Mouse (Mus musculus) large intestine, adult 2 months (tissue): Measurements from ENCODE around the gene Npas3. TPM values are rescaled to one million over a fixed set of nuclear protein-coding genes. Genes with fewer than 3 reads are reported as not detected.

Source experiments
- DNase-seq: peaks from one replicate; pipeline ENCODE4 v3.0.0-alpha.2; 2012; ENCODE audit warnings: low read depth, low spot score
- WGBS: fragments of 180-500 bp; shearing (Covaris S2); methylation state at CpG from one replicate; pipeline ENCODE4 v1.1.7; 2018; 5-methylcytosine and 5-hydroxymethylcytosine counted together
- polyA plus RNA-seq: library from polyadenylated mRNA; depleted of rRNA; stranded (reverse); fragments of >200 nt; gene quantifications from 2 replicates; pipeline ENCODE4 v1.2.3, GENCODE M21; 2012

Gene Npas3
- polyA plus RNA-seq, 1 experiment, result 0.04 TPM

DNA sequence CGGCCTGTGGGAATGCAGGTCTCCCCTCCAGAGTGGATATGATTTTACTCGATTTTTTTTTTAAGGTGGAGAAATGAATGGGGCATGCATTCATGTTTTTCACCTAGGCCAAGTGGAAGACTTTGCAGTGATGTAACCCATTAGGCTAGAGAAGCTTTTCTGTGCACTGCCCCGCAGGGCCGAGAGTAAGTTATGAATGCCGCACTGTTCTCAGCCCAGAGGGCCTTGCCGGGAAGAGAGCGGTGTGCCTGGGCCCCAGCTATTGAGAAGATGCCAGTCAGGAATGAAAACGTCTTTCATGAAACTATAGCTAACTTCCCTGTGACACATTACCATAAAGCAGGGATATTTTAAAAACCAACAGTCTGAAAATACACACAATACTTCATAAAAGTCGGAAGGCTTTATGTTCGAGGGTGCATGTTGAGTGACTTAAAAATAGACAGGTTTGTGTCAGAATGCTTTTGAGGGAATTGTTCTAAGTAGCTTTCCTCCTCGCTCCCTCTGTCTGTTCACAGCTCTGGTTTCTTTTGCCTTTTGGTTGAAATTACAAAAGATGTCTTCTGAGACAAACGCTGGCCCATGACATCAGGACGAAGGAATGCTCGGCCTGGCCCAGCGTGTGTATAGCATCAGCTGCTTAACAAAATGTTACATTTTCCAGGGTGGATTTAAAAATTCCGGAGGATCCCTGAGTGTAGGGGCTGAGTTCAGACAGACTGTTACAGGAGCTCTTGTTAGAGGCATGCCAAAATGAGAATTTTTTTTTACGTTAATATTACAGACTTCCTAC, 44.2 kb downstream of the Npas3 start:
- no peak for DNase-seq
- 61% methylated on average over 17 of the region's 17 CpGs for WGBS

DNA sequence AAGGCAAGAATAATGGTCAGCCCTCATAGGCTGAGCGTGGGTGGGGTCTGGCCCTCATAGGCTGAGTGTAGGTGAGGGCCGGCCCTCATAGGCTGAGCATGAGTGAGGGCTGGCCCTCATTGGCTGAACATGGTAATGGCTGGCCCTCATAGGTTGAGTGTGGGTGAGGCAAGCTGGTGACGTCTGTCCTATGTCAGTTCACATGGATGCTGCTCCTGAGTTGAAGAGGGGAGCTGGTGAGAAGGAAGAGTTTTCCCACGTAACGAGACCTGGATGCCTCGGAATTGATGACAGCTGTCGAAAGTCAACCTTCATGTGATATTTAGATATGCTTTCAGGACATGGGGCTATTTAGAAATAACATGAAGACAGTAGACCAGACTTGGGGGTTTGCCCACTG, 45.5 kb downstream of the Npas3 start:
- 93% methylated on average over 7 of the region's 7 CpGs for WGBS

DNA sequence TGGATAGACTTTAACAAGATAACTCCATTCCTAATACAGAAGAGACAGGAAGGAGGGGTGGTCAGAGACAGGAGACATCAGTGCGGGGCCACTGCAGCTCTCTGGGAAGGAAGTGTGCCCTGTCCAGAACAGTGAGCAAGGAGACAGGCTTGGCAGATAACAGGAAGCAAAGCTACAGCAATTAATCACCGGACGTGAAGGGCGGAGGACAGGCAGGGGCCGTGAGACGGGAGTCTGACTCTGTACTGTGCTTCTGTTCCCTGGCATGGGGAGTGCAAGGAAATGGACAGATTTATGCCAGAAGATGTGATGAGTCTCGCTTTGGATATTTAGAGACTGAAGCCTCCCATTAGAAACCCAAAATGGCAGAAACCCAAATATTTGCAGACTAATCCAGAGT, 47.3 kb downstream of the Npas3 start:
- 53% methylated on average over 7 of the region's 7 CpGs for WGBS
- no peak for DNase-seq

More for the DNA sequence above, 45.5 kb downstream of the Npas3 start:
- no peak for DNase-seq

DNA sequence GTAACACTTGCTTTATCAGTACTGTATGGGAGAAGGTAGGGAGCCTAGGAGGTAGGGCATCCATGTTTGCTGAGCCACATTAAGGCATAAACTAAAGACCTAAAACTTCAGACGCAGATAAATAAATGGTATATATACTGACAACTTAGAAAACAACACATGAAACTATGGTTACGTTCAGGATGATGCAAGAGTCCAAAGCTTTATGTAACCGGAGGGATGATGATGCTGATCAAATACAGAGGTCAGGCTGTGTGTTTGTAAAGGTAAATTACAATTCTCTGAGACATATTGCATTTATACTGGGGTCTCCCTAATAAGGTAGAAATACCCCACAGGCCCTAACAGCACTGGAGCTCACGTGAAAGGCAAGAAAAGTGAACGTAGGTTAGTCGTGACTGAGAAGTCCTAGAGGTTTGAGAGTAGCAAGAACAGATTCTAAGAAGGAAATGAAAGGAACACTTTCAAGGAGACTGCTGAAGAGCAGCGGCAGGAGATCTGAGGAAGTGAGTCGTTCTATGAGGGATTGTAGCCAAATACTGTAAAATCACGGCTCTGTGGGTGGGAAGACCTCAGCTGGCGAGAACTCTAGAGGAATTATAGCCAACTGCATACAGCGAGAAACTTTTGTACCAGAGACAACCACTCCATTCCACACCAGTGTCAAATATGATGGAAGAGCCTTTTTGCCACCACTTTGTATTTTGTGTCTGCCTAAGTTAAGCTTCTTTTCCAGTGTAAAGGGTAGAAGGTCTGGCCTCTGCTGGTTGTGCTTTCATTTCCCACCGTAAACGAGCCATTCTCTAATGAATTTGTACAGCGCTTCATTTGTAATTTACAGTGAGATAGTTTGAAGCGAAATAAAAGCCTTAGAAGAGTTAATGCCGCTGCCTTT, 49.7 kb downstream of the Npas3 start:
- DNase-seq, result no peak
- 54% methylated on average over 16 of the region's 16 CpGs for WGBS

DNA sequence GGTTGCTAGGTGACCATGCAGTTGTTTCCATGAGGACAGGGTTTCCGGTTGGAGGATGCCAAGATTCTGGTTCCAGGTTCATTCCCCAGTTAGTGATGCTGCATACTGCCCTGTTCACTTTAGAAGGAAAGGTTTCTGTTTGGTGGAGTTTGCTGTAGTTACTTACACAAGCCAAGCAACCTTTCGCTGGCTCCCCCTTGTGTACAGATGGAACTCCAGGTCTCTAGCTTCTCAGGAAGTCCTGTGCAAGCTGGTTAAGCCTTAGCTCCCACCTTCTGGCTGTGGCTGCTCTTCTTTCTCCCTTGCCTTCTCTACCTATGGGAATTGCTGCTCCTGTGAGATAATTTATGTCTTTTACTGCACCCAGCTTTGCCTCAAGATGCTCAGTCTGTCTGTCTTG, 52.5 kb downstream of the Npas3 start:
- WGBS, result 47% methylated on average over 2 of the region's 2 CpGs
- no peak for DNase-seq

DNA sequence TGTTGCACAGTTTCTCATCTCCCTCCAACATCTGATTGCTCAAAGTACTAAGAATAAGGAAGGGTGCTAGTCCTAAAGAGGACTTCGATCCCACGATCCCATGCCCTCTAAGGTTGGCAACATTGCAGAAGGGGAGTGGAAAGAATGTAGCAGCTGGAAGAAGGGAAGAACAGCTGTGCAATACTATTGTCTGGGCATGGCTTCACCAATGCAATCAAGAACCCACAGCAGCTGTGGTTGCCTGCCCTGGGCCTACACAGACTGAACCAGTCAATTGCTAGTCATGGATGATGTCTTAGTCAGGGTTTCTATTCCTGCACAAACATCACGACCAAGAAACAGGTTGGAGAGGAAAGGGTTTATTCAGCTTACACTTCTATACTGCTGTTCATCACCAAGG, 53.7 kb downstream of the Npas3 start:
- WGBS, result 61% methylated on average over 3 of the region's 3 CpGs
- no peak for DNase-seq

DNA sequence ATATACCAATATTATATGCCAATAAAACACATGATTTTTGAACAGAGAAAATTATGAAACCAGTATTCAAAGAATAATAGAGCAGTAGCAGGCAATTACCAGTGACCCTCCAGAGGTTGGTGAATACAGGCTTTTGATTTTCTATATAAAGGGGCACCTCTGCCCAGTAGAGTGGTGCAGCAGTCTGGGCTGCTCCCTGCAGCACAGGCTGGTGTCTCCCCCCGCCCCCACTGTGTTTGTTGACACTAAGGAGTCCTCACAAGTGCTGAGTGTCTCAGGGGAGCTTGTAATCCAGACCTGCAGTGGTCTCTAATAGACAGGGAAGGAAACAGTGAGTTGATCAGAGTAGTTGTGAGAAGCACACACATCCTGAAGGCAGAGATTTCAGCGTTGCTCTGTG, 68.2 kb downstream of the Npas3 start:
- WGBS, result 61% methylated on average over 2 of the region's 2 CpGs

DNA sequence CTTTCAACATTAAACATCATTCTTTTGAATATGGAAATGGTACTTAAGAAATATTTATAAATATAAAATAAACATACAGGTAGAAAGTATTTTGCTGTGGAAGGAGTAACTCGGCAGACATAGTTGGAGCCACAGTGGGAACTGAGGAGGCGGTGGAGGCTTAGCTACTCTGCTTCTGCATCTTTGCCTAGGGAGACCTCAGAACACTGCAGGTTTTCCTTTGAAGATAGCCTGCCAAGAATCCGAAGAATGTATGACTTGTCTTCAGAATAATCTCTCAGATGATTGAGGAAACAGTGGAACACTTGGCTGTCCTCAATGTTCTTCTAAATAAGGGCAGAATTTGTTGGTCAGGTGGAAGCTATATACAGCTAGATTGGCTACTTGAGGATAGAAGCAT, 69.3 kb downstream of the Npas3 start:
- 62% methylated on average over 3 of the region's 3 CpGs for WGBS
- DNase-seq, result no peak

More for the DNA sequence above, 68.2 kb downstream of the Npas3 start:
- DNase-seq, result no peak

DNA sequence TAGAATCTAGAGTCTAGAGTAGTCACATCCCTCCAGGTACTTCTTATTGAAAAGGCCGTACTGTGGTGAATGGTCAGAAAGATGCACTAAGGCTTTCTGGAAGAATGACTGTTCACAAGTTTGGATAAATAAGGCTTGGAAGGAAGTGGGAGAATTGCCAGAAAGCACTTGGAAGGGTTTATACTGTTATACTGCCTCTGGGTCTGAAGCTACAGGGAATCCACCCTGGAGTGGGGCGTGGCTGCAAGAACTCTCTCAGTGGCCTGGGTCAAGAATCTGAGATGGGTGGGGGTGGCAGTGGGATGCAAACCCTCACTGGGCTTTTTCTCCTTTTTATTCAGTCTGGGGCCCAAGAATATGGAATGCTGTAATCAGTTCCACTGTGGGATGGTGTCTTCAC, 72.0 kb downstream of the Npas3 start:
- DNase-seq, result no peak
- 32% methylated on average over 2 of the region's 2 CpGs for WGBS

DNA sequence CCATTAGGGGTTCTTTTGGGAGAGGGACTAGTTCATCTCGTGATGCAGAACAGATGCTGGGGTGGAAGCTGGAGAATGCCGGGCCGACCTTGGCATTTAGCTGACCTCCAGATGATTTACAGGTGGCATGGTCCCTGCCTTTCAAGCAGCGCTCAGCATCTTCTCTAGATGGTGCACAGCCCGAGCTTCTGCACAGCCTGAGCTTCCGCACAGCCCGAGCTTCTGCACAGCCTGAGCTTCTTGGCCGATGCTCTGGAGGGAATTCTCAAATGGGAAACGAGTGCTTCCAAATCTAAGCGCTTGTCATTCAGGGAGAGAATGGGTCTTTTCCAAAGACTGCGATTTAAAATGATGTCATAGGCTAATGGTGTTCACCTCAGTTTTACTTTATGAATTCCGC, 72.5 kb downstream of the Npas3 start:
- 70% methylated on average over 12 of the region's 12 CpGs for WGBS
- no peak for DNase-seq

DNA sequence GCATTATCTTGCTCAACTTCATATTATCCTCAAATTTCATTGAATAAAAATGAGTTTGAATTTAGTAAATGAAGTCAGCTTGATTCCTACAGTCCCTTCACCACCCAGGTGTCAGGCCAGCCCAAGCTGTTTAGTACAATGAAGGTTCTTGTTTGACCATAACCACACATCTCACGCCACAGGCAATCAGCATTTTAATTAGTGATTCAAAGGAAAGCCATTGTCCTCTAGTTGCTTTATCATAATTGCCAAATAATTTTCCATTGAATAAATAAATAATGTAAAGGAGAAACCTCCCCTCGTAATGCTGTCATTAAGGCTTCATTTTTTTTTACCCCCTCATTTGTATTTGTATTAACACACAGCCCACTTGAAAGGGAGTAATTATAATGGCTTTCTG, 73.5 kb downstream of the Npas3 start:
- DNase-seq, result no peak
- 89% methylated on average over 2 of the region's 2 CpGs for WGBS

DNA sequence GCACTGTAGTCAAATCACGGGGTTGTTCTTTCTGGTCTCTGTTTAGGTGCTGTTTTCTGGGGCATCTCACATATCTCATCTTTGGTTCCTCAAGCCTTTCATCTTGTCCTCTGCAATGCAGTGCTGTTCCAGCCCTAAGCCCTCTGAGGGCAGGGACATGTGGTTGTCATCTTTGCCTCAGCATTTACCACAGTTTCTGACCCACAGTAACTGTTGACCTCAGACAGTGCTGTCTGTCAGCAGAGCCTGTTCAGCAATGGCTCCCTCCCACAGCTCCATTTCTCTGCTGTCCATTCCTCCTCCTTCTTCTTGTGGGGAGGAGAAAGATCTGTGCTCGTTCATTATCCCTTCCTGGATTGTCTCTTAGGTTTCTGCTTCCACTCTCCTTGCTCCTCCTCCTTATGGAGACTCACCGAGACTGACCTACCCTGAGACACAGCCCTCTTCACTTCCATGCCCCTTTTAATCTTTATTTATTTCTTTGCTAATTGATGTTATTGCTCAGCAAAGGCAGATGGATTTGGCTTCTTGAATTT, 79.2 kb downstream of the Npas3 start:
- WGBS, result 44% methylated on average over 3 of the region's 3 CpGs
- DNase-seq, result no peak

DNA sequence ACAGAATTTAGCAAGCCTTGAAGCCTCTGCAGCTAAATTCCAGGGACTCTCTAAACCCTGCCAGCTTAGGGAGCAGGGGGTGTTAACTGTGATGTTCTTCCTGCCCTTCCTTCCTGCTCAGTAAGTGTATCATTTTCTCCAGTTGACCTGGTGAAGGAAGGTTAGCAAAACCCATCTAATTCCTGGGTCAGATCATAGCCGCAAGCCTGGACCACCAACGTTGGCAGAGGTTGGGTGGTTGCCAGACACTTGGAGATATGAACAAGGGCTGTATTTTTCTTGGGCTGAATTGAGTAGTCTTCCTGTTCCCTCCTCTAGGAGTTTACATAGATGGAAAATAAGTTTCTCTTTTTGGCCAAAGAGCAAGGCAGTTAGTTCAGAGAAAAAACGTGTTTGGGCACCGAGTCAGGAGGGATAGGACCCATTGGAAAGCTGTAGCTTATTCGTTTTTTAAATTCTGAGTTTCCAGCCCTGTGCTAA, 79.8 kb downstream of the Npas3 start:
- no peak for DNase-seq

DNA sequence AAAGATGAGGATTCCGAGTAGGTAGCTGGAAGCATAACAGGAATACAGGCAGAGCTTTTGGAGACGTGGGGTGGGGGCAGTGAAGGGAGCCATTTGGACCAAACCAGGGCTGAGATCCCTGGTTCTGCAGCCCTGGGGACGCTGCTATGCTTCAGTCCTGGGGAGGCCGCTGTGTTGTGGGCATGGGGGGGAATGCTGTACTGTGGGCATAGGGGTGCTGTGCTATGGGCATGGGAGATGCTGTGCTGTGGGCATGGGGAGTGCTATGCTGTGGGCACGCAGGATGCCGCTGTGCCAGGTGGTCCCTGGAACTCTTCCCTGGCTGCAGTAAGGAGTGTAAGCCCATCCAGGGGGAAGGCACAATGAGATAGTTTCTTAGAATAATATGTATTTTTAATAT, 81.7 kb downstream of the Npas3 start:
- WGBS, result 88% methylated on average over 6 of the region's 6 CpGs
- no peak for DNase-seq

More for the DNA sequence above, 79.8 kb downstream of the Npas3 start:
- WGBS, result 17% methylated on average over 5 of the region's 5 CpGs

DNA sequence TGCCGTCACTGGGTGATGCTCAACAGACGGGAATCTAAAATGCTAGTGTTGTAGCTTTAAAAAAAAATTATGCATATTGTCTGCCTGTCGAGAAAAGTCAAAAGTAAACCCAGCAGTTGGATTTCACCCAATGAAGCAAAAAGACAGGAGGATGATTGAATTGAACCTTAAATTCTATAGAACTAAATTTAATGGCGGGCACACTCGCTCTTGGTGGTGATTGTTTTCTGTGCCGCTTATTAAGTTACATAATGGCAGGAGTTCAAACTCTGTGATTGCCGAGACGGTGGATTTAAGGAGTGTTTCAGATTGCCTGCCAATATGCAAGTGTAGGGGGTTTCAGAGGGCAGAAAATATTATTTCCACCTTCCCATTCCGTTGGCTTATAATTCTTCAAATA, 82.9 kb downstream of the Npas3 start:
- 76% methylated on average over 9 of the region's 9 CpGs for WGBS
- no peak for DNase-seq

DNA sequence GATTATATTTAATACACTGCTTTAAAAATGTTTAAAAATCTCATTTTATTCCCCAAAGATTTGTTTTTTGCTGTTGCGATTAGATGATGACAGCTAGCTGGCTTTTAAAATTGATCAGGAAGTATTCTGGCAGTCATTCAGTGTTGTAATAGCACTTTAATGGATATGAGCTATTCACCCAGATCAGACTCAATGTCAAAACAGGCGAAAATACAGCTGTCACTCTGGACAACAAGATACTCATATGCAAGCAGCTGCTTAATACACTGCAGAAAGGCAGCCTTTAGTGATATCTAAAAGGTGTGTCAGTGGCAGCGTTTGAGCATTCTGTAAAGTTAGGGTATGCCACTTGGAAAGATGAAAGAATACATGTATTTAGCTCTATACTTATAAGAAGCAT, 83.3 kb downstream of the Npas3 start:
- DNase-seq, result no peak
- WGBS, result 71% methylated on average over 3 of the region's 3 CpGs

DNA sequence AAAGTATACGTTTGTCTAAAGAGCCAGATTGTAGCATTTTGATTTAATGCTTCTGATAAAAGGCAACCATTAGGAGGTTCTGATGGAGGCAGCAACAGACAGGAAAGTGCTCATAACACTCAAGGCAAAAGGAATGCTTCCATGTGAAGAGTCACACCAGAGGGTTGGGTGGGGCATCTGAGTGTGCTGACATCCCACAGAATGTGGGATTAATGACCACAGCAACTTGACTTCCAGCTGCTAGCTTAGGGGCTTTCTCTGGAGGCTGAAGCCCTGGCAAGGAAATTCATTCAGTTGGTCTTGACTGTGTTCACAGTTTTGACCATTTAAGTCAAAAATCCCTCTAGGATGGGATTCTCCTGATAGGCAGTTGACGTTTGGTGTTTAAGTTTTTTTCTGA, 84.8 kb downstream of the Npas3 start:
- no peak for DNase-seq
- 76% methylated on average over 2 of the region's 2 CpGs for WGBS

DNA sequence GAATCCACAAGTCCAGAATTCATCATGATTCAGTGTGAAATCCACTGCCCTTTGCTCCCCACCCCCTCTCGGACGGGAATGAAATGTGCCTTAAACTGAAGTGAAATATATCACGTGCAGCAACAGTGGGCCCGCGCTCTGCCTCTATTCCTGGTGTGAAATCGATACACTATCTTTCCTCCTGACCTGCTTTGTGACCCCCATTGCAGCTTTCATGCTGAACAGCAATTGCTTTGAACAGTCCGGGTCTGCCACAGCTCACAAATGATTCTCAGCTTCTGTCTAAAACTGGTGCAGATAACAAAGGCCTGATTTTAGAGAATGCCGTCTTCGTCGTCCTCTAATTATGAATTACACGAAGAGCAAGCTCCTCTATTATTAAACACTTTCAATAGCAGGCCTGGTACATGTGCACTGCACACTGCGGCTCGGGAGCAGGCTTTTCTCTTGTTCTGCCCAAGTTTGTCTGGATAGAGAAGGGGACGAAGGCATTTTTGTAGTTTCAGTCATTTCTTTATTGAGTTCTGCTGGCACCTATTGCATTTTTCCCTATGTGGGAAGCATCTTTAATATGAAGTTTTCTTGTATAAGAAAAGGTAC, 90.0 kb downstream of the Npas3 start:
- DNase-seq, result no peak
- WGBS, result 83% methylated on average over 14 of the region's 14 CpGs

DNA sequence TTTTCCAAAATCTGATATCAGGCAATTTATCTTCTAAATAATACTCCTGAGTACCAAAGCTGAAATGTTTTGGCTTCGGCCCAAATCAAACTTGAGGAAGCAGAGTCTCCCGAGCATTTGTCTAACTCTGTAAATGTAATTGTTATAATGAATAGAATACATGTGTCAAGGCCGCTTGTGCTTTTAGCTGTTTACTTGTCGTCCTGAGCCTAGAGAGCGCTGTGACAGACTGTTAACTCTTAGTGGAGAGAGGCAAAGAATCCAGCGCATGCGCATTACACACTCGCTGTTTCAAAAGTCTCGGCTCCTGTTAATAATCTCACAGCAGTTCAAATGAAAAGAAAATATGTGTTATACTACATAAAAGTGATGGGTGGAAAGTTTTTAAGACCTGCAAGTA, 94.3 kb downstream of the Npas3 start:
- no peak for DNase-seq

DNA sequence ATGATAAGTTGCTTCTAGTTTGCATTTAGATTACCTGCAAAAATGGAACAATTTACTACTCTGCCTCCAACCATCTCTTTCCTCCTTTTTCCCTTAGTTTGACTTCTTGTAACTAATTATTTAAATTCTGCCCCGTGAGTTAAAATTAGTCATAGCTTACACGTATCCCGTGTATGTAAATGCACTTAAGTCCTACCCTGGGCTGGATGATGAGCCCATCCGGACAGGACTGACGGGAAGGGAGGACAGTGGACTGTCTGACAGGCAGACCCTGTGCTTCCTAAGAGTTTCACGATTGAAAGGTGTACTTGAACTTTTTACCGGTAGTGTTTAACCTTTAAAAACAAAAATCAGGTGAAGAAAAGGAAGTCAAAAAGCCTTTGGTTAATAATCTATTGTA, 103.4 kb downstream of the Npas3 start:
- DNase-seq, result no peak
- WGBS, result 80% methylated on average over 7 of the region's 7 CpGs

More for the DNA sequence above, 94.3 kb downstream of the Npas3 start:
- WGBS, result 50% methylated on average over 9 of the region's 9 CpGs
